Mouse (Mus musculus) MN1 (cell line): ENCODE results near the gene Rap1b.
A peak's percentile ranks its signal among the peaks of the same experiment; 100 is the strongest.

ENCODE experiments used
- DNase-seq: peaks from one replicate; pipeline ENCODE4 v3.0.0-alpha.2; 2016; ENCODE audit warnings: low spot score

Rap1b gene

GRCm38 (mm10) chr10:117858241-117858640 is 12.4 kb upstream of the Rap1b start:
- no peak for DNase-seq

GRCm38 (mm10) chr10:117856001-117856720 is 10.3 kb upstream of the Rap1b start:
- DNase-seq, result no peak

- no peak for DNase-seq
Observed at GRCm38 (mm10) chr10:117852648-117853192, 6.9 kb upstream of the Rap1b start.

GRCm38 (mm10) chr10:117848981-117849380 is 3.1 kb upstream of the Rap1b start:
- DNase-seq, result no peak

- no peak for DNase-seq
Observed at GRCm38 (mm10) chr10:117846796-117847195, 961 bp upstream of the Rap1b start.

DNA sequence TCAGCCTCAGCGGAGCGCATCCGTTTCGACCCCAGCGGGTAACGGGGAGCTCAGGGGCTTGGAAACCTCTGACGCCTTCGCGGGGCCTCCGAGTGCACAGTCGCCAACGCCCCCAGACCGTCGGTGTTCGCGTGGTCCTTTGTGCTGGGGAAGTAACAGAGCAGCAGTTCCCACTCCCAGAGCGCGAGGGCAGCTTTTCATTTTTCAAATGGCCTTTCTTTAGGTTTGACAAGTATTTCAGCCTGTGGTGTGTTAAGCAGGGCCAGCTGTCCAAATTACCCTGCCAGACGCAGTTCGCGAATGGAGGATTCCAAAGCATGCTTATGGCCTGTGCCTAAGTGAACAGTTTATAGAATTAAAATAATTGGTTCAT is 411 bp upstream of the Rap1b start:
- DNase-seq, result peak; percentile 94

- DNase-seq, result peak; percentile 76
Observed at GRCm38 (mm10) chr10:117844782-117845596, 846 bp downstream of the Rap1b start.

- no peak for DNase-seq
Observed at GRCm38 (mm10) chr10:117844279-117844678, 1.6 kb downstream of the Rap1b start.

DNA sequence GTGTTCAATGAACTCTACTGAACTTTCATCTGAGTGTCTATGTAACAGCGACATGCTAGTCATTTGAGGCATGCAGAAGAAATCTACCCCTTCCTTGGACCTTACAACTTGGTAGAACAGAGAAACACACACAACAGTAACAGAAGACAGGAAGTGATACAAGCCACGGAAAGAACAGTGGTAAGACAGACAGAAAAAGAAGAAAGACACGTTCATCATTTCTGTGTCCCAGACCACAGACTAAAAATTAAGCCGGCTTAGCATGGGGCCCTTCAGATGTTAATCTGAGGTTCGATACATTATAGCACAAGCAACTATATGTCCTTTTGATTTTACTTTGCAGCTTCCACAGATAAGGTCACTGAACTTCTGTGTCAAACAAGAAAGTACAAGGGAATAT is 2.1 kb downstream of the Rap1b start:
- DNase-seq, result no peak

DNA sequence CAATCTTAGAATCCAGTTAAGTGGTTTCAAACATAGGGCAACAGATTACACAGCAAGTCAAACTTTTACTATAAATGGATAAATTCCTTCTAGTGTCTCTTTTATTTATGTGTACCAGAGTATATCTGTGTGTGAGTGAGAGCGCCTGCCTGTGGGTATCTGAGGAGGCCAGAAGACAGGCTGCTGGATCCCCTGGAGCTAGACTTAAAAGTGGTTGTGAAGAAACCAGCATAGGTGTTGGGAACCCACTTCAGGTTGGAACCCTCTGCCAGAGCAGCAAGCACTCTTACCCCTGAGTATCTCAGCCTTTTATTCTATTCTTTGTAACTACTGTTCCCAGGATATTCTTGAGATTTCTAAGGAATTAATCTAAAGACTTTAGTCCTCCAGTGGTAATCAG is 4.1 kb downstream of the Rap1b start:
- no peak for DNase-seq

DNA sequence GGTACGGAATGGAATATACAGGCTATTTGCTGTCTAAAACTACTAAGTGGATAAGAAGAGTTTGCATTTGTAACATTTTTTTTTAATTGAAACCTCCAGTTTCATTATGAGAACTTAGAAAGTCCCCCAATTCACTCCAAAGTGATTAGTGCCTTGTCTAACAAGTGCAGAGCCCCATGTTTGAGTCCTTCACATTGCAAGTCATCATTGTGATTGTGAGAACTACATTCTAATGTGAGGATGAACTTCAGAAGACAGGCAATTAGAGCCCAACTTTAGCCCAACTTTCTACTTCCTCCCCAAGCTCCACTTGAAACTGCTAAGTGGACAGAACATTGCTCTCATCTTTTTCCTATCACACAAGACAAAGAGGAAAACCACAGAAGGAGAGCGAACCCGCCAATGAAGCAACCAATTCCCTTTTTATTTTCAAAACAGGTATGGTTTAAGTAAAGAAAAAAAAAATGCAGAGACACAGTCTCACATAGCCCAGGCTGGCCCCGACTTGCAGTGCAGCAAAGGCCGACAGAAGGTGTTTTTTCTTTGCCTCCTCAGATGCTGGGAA is 5.3 kb downstream of the Rap1b start:
- DNase-seq, result no peak

GRCm38 (mm10) chr10:117839737-117840136 is 6.1 kb downstream of the Rap1b start:
- DNase-seq, result no peak

GRCm38 (mm10) chr10:117838924-117839323 is 6.9 kb downstream of the Rap1b start:
- no peak for DNase-seq

DNA sequence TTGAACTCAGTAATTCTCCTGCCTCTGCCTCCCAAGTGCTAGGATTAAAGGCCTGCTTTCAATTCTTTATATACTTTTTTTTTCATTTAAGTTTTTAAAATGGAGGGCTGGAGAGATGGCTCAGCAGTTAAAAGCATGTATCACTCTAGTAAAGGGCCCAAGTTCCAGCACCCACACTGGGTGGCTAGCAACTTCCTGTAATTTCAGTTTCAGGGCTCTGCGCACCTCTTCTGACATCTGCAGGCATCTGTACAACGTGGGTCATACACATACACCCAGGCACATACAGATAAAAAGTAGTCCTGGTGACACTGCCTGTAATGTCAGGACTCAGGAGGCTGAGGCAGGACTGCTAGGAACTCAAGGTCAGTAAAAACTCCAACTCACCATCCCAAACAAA is 9.5 kb downstream of the Rap1b start:
- DNase-seq, result no peak

- DNase-seq, result no peak
Observed at GRCm38 (mm10) chr10:117835453-117835852, 10.4 kb downstream of the Rap1b start.

DNA sequence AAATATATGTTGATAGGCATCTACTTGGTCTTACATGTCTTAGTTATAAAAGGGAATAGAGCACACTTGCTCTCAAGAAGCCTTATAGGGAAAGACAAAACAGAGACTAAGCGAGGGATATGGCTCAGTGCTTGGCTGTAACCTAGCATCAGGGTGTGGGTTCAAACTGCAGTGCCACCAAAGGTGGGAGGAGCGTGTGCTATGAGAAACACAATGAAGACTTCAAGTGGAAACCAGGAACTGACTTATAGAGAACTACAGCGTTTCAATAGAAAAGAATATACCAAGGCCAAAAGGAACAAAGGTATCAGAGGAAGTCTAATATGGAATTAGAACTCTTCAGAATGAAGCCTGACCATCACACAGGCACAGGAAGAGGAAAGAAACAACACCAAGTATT is 15.0 kb downstream of the Rap1b start:
- DNase-seq, result no peak

- no peak for DNase-seq
Observed at GRCm38 (mm10) chr10:117829472-117830155, 16.2 kb downstream of the Rap1b start.

- no peak for DNase-seq
Observed at GRCm38 (mm10) chr10:117829022-117829421, 16.8 kb downstream of the Rap1b start.

- DNase-seq, result no peak
Observed at GRCm38 (mm10) chr10:117828536-117828935, 17.3 kb downstream of the Rap1b start.

DNA sequence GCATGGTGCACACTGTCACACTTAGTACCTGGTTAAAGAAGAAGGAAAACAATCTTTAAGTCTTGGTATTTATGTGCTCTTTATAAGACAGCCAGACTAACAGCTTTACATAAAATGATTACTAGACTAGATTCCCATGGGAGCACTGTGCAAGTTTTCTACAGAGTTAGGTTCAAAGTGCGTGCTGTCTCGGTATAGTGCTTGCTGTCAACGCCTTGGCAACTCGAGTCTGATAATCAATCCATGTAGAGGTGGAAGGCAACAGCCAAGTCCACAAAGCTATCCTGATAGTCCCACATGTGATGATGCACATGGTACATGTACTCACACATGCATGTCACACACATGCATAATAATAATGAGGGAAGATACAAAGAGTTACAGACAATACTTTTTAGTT is 21.2 kb downstream of the Rap1b start:
- no peak for DNase-seq

- DNase-seq, result no peak
Observed at GRCm38 (mm10) chr10:117824139-117824538, 21.7 kb downstream of the Rap1b start.

DNA sequence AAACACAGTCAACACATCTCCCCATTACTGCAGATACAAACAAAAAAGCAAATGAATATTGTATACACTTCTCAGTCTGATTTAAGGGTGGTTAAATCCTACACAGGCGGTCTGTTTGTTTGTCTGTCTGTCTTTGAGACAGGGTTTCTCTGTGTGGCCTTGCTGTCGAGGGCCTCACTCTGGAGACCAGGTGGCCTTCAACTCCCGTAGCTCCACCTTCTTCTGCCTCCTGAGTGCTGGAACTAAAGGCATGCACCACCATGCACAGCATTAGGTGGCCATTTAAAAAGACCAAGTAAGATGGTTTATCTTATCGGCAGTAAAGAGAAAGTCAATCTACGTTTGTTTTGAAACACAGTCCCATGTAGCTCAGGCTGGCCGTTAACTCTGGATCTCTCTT is 22.5 kb downstream of the Rap1b start:
- no peak for DNase-seq
